Mouse (Mus musculus) frontal cortex, postnatal 14 days (tissue): ENCODE results near the gene Olfr1128.
"Not testable (repeated sequence)": the region's sequence is repeated elsewhere in the genome, so short reads cannot be mapped to it uniquely, and the experiment has no call there.

ENCODE experiments used
- DNase-seq, 2 experiments: peaks; one replicate each; pipeline ENCODE4 v3.0.0; 2022; ENCODE audit warnings: low spot score in 2 of 2

The Olfr1128 gene

GRCm38 (mm10) chr2:87545442-87545841, at the start of gene Olfr1128:
Olfr1128 (minus strand) TSS chr2:87545542.
- no peak for DNase-seq

GRCm38 (mm10) chr2:87573602-87574001, 28.3 kb upstream of the Olfr1128 start, which contains the start of gene Olfr1129:
Olfr1129 (plus strand) TSS chr2:87573902.
- not testable (repeated sequence) for DNase-seq

- no peak for DNase-seq
Measured at GRCm38 (mm10) chr2:87534826-87535225, 10.5 kb downstream of the Olfr1128 start.

GRCm38 (mm10) chr2:87531496-87531895, 13.8 kb downstream of the Olfr1128 start, which contains the start of gene Olfr153:
Olfr153 (plus strand) TSS chr2:87531796.
- DNase-seq, result no peak

- DNase-seq, result not testable (repeated sequence)
Measured at GRCm38 (mm10) chr2:87525899-87526616, 19.3 kb downstream of the Olfr1128 start.

- DNase-seq, result no peak
Measured at GRCm38 (mm10) chr2:87520651-87521050, 24.7 kb downstream of the Olfr1128 start.

- no peak for DNase-seq
Measured at GRCm38 (mm10) chr2:87516581-87516980, 28.8 kb downstream of the Olfr1128 start.

GRCm38 (mm10) chr2:87515457-87516060, 29.8 kb downstream of the Olfr1128 start:
- DNase-seq, result no peak

GRCm38 (mm10) chr2:87515046-87515445, 30.3 kb downstream of the Olfr1128 start:
- no peak for DNase-seq

- no peak for DNase-seq
Measured at GRCm38 (mm10) chr2:87506265-87506664, 39.1 kb downstream of the Olfr1128 start, which contains the start of gene Pramel6. Pramel6 (plus strand) TSS chr2:87506565.

- DNase-seq, result not testable (repeated sequence)
Measured at GRCm38 (mm10) chr2:87496993-87497392, 48.3 kb downstream of the Olfr1128 start, which contains the start of gene Pramel7. Pramel7 (minus strand) TSS chr2:87497093.
